Mouse (Mus musculus) neural tube, embryonic 12.5 days (tissue): ENCODE results near the gene Dapp1. TPM values are rescaled to one million over a fixed set of nuclear protein-coding genes. Genes with fewer than 3 reads are reported as not detected.

ENCODE experiments used
- ATAC-seq: fragments of 200-750 bp; cut with Nextera tagmentation; 2 replicates; pipeline ENCODE4 v1.8.0; 2017; ENCODE audit warnings: low read depth, mild to moderate bottlenecking, moderate TSS enrichment, moderate library complexity; ENCODE audit not compliant: low FRiP score
- H3K27ac ChIP-seq: fragments of 300-500 bp; sonication (generic); 2 replicates; pipeline ENCODE4 v1.5.1; 2016
- H3K27me3 ChIP-seq: fragments of 300-500 bp; sonication (generic); replicated peaks from 2 replicates; pipeline ENCODE4 v1.6.1; 2016; ENCODE audit warnings: mild to moderate bottlenecking
- H3K36me3 ChIP-seq: fragments of 300-500 bp; sonication (generic); 2 replicates; pipeline ENCODE4 v1.6.1; 2016; ENCODE audit warnings: mild to moderate bottlenecking
- H3K4me1 ChIP-seq: fragments of 300-500 bp; sonication (generic); 2 replicates; pipeline ENCODE4 v1.6.1; 2016
- H3K4me2 ChIP-seq: fragments of 300-500 bp; sonication (generic); replicated peaks from 2 replicates; pipeline ENCODE4 v1.6.1; 2016; ENCODE audit warnings: mild to moderate bottlenecking
- H3K4me3 ChIP-seq: fragments of 300-500 bp; sonication (generic); 2 replicates; pipeline ENCODE4 v1.5.1; 2016
- H3K9ac ChIP-seq: fragments of 300-500 bp; sonication (generic); 2 replicates; pipeline ENCODE4 v1.6.1; 2016; ENCODE audit warnings: mild to moderate bottlenecking
- H3K9me3 ChIP-seq: fragments of 300-500 bp; sonication (generic); 2 replicates; pipeline ENCODE4 v1.6.1; 2016; ENCODE audit warnings: mild to moderate bottlenecking
- WGBS: fragments of 180-500 bp; shearing (Covaris S2); methylation state at CpG from one replicate; pipeline ENCODE4 v1.1.7; 2016; 5-methylcytosine and 5-hydroxymethylcytosine counted together
- polyA plus RNA-seq: library from polyadenylated mRNA; unstranded; fragments of >200 nt; fragmentation: Nextera tagmentation; extraction: Ambion mirVana; gene quantifications from 2 replicates; pipeline ENCODE4 v1.2.1, GENCODE M21; 2016

The Dapp1 gene
- polyA plus RNA-seq, 1 experiment from 2014 or later = 2.2 TPM

DNA sequence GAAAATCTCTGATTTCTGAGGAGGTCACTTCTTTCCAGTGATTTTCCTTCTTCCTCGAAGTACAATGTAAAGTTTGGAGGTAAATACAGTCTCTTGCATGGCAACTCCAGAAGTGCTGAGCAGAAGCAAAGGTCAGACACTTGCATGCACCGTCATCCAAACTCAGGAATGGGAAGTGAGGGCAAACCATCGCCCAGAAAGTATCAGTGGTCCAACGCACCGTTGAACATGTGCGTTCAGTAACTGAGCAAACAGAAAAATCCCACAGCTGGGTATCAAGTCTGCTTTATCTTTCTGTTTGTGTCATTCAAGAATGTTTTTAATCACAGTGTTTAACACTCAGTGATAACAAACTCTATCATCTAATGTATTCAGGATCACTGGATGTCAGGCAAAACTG, 21.2 kb upstream of the Dapp1 start:
- Histone ChIP-seq H3K27ac (no peak overlapping the region), H3K4me1 (no peaks in the 10 kb centered on the region), H3K9me3 (no peaks in the 10 kb centered on the region), H3K36me3 (no peaks in the 10 kb centered on the region), H3K27me3 (no peaks in the 10 kb centered on the region), H3K4me3 (no peak overlapping the region), H3K4me2 (no peak overlapping the region), H3K9ac (no peak overlapping the region)
- ATAC-seq = no peak
- WGBS = 84% methylated on average over 6 of the region's 6 CpGs

DNA sequence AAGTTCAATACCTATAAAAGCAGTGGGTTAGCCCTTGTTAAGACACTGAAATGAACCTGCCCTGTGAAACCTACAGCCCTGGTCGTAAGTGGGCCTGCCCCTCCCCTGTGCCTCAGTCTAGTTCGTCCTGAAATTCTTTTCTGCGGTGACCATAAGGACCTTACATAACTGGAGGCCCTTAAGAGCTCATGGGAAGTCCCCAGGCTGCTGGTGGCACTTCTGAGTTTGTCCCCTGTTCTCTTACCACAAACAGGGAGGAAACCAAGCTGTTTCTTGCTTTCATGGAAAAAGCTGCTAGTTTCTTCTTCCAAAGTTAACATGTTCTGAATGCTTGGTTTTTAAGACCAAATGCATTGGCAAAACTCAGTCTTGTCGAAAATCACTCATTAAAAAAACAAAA, 20.5 kb upstream of the Dapp1 start:
- Histone ChIP-seq H3K4me2 (no peak overlapping the region), H3K27me3 (no peaks in the 10 kb centered on the region), H3K27ac (no peak overlapping the region), H3K36me3 (no peaks in the 10 kb centered on the region), H3K9ac (no peak overlapping the region), H3K4me1 (no peaks in the 10 kb centered on the region), H3K4me3 (no peak overlapping the region), H3K9me3 (no peaks in the 10 kb centered on the region)
- ATAC-seq = no peak
- WGBS = 75% methylated on average over 4 of the region's 4 CpGs

DNA sequence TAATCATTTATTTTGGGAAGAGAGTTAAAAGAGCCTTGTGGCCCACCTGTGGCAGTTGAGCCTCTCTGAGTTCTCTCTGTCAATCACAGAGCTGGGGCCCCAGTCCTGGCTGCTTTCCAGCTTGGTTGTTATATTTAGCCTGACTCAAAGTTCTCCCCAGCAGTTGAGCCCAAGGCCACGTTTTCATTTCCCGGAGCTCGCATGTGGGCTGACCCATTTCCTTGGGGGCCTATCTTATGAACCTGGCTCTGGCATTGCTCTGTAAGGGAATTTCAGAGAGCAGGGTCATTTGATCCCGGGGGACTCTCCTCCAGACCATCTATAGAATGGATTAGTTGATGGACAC, 19.4 kb upstream of the Dapp1 start:
- WGBS = 78% methylated on average over 4 of the region's 4 CpGs

DNA sequence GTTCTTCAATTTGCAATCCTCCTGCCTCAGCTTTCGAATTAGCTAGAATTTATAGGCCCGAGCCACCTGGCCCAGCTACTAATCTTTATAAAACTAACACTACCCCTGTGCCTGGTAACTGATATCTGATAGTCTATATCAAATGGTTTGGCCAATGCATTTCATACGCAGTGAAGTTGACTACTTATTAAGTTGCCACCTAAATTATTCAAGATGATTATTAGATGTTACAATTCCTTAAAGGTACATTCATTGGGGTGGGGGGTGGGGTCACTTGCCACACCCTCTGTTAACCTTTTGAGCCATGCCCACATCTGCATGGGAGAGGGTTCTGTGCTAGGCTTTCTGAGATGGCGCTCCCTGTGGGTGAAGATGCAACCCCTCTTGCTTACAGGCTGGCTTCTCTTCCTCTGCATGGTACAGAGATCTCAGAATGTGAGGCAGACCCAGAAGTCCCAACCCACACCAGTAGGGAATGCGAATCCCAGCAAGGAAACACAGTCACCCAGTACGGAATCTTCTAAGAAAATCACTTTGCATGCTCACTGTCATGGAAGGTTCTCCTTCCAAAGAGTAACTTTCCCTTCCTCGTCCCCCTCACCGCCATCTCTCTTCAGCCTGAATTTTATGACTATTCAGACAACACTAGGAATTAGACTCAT, 18.8 kb upstream of the Dapp1 start:
- ATAC-seq = no peak
- Histone ChIP-seq H3K9ac (no peak overlapping the region), H3K4me2 (no peak overlapping the region), H3K27ac (no peak overlapping the region), H3K4me3 (no peak overlapping the region), H3K9me3 (no peaks in the 10 kb centered on the region), H3K27me3 (no peaks in the 10 kb centered on the region), H3K36me3 (no peaks in the 10 kb centered on the region), H3K4me1 (no peaks in the 10 kb centered on the region)
- 90% methylated on average over 8 of the region's 8 CpGs for WGBS

More for the DNA sequence above, 19.4 kb upstream of the Dapp1 start:
- no peak for ATAC-seq
- H3K36me3 ChIP-seq = no peaks in the 10 kb centered on the region
- no peak overlapping the region for H3K9ac ChIP-seq
- H3K9me3 ChIP-seq = no peaks in the 10 kb centered on the region
- H3K27me3 ChIP-seq = no peaks in the 10 kb centered on the region
- no peak overlapping the region for H3K27ac ChIP-seq
- H3K4me3 ChIP-seq = no peak overlapping the region
- no peak overlapping the region for H3K4me2 ChIP-seq
- H3K4me1 ChIP-seq = no peaks in the 10 kb centered on the region

DNA sequence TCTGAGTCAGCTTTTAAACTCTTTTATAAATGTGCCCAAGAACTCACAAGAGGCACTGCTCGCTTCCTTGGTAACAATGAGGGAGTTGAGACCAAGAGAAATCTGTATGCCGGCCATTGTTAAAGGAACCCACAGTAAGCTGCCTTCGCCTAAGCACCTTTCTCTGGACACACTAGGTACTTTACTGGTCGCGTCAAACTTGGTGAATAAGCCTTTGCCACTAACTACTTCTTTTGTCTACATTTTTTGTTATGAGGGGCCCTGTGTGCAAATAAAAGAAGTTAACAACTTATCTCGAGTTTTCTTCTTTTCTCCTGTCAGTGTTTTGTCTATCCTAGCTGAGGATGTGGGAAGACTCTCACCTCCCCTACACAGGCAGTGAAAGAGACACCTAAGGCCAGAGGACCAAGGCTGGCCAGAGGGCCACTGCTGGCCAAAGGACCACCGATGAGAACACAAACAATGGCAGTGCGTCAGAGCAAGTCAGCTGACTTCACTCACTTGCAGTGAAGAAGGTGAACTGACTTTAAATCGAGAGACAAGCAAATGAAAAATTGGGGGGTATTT, 18.0 kb upstream of the Dapp1 start:
- ATAC-seq = no peak
- H3K4me3 ChIP-seq = no peak overlapping the region
- H3K4me2 ChIP-seq = no peak overlapping the region
- H3K27me3 ChIP-seq = no peaks in the 10 kb centered on the region
- no peak overlapping the region for H3K9ac ChIP-seq
- WGBS = 60% methylated on average over 9 of the region's 9 CpGs
- H3K27ac ChIP-seq = no peak overlapping the region
- H3K4me1 ChIP-seq = no peaks in the 10 kb centered on the region
- H3K36me3 ChIP-seq = no peaks in the 10 kb centered on the region
- no peaks in the 10 kb centered on the region for H3K9me3 ChIP-seq

DNA sequence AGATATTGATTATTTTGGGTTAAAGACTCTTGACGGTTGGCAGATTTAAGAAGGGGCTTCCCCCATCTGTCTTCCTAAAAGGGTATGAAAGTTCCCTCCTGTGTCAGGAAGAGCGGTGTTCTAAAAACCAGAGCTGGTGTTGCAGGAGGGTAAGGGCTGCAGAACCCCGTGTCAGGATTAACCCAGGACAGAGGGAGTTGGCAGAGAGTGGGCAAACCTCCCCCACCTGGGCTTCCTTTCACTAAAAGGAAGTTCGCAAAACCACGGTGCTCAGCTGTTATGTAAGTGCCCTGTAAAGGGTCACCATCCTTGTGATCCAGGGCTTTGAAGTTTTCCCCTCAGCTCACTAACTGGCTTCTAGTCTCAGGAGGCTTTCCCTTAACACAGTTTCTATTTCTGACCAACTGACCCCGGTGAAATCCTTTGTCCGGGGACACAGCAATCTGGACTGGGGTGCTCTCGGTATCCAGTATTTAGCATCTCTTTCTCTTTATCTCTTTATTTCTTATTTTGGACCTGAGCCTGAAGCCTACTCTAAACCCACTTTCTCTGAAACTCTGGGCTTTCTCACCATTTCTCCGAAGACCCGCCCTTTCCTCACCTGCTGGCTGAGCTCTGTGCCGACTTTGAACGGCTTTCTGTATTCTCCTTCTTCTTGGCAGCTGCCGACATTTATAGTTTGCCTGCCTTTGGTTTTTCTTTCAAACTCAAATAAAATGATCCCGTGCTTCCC, 17.3 kb upstream of the Dapp1 start:
- 72% methylated on average over 14 of the region's 14 CpGs for WGBS
- Histone ChIP-seq H3K36me3 (no peaks in the 10 kb centered on the region), H3K4me1 (no peaks in the 10 kb centered on the region), H3K27ac (no peak overlapping the region), H3K4me3 (no peak overlapping the region), H3K4me2 (no peak overlapping the region), H3K9ac (no peak overlapping the region), H3K27me3 (no peaks in the 10 kb centered on the region), H3K9me3 (no peaks in the 10 kb centered on the region)
- no peak for ATAC-seq

DNA sequence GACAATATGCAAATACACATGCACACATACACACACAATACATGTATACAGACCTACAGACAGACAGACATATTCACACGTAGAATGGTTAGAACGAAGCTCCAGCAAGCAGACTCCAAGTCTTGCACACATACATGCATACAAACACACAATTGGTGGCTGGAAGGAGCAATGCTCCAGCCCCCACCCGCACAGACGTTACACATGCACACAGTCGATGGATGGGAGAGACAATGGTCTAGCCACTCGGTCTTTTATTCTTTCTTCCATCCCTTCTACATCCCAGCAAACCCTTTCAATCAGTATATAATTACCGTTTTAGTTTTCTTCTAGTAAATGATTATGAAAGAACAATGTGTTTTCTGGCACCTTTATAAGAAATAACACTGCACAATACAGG, 14.1 kb upstream of the Dapp1 start:
- WGBS = 78% methylated on average over 7 of the region's 7 CpGs
- ATAC-seq = no peak
- no peaks in the 10 kb centered on the region for H3K27me3 ChIP-seq

DNA sequence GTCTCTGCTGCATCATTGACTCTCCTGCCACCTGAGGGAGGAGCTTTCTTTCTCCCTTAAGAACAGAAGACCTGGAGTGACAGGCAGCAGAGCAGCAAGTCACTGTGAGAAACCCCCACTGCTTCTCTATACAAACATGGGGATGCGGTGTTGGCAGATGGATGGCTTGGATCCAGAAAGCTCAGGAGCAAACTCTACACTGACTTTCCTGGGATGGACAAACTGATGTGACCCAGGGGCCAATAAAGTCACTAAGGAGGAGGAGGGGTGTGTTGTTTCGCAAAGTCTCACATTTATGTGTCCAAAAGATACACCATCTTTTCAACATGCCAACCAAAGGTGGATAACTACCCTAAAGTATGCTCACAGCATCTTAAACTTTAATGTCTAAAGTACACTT, 12.9 kb upstream of the Dapp1 start:
- WGBS = 83% methylated on average over 2 of the region's 2 CpGs
- H3K36me3 ChIP-seq = no peaks in the 10 kb centered on the region
- no peaks in the 10 kb centered on the region for H3K4me1 ChIP-seq
- H3K27ac ChIP-seq = no peak overlapping the region
- no peak for ATAC-seq
- H3K4me2 ChIP-seq = no peak overlapping the region
- no peak overlapping the region for H3K9ac ChIP-seq
- no peak overlapping the region for H3K4me3 ChIP-seq
- no peaks in the 10 kb centered on the region for H3K27me3 ChIP-seq
- no peaks in the 10 kb centered on the region for H3K9me3 ChIP-seq

More for the DNA sequence above, 14.1 kb upstream of the Dapp1 start:
- Histone ChIP-seq H3K27ac (no peak overlapping the region), H3K4me2 (no peak overlapping the region), H3K4me1 (no peaks in the 10 kb centered on the region), H3K9me3 (no peaks in the 10 kb centered on the region), H3K9ac (no peak overlapping the region), H3K36me3 (no peaks in the 10 kb centered on the region), H3K4me3 (no peak overlapping the region)

DNA sequence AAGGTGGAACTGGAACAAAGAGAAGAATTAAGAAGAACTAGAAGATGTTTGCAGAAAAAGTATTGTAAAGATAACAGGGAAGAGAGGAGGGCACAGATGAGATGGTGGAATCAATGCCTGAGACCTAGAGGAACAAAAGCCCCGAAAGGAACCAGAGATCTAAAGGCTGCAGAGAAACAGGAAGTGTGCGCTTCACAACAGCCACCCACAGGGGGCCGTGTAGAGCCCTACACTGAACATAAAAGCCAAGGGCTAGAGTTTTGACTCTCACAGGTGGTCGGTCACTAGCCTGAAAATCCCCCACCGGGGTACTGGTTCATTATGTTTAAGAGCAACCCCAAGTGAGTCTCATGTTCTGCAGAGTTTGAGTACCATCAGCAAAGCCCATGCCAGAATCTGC, 11.0 kb upstream of the Dapp1 start:
- Histone ChIP-seq H3K9me3 (no peaks in the 10 kb centered on the region), H3K9ac (no peak overlapping the region), H3K36me3 (no peaks in the 10 kb centered on the region), H3K27ac (no peak overlapping the region), H3K4me2 (no peak overlapping the region), H3K4me3 (no peak overlapping the region), H3K27me3 (no peaks in the 10 kb centered on the region), H3K4me1 (no peaks in the 10 kb centered on the region)
- ATAC-seq = no peak
- 79% methylated on average over 5 of the region's 5 CpGs for WGBS

DNA sequence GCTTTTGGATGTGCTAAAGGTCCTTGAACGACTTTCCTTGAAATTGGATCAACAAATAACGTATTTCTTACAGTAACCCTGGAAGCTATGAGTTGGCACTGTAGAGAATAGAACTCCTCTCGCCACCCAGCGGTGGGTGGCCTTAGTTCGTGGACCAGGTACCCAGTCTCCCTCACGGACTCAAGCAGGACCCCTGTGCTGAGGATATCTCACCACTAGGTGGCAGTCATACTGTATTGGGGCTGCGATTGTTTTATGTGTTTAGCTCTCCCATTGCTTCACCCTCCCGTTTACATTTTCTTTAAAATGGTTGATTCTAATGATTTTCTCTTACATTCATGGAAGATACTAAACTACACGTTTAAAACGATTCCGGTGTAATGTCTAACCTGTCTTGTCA, 9.8 kb upstream of the Dapp1 start:
- WGBS = 19% methylated on average over 11 of the region's 11 CpGs
- peak; percentile 86 for ATAC-seq
- H3K9me3 ChIP-seq = no peaks in the 10 kb centered on the region
- H3K4me3 ChIP-seq = no peak overlapping the region
- H3K4me2 ChIP-seq = no peak overlapping the region
- no peaks in the 10 kb centered on the region for H3K4me1 ChIP-seq
- no peak overlapping the region for H3K9ac ChIP-seq
- H3K36me3 ChIP-seq = no peaks in the 10 kb centered on the region
- no peaks in the 10 kb centered on the region for H3K27me3 ChIP-seq
- no peak overlapping the region for H3K27ac ChIP-seq

DNA sequence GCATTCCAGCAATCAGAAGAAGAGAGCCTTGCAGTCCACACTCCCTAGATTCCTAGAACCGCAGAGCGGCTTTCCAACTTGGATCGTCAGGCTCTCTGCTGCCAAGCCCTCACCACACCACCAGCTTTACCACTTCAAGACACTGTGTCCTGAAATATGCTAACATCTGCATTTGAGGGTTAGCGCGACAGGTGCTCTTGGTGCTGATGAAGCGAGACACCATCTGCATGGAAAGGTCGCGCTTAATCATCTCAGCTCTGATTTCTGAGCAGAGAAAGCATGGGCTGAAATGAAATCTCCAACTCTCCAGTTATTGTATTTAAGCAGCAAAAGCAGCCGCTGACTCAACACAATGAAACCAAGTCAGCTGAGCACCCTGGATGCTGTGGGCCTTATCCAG, 8.1 kb upstream of the Dapp1 start:
- no peaks in the 10 kb centered on the region for H3K36me3 ChIP-seq
- no peak overlapping the region for H3K27ac ChIP-seq
- 94% methylated on average over 9 of the region's 9 CpGs for WGBS

DNA sequence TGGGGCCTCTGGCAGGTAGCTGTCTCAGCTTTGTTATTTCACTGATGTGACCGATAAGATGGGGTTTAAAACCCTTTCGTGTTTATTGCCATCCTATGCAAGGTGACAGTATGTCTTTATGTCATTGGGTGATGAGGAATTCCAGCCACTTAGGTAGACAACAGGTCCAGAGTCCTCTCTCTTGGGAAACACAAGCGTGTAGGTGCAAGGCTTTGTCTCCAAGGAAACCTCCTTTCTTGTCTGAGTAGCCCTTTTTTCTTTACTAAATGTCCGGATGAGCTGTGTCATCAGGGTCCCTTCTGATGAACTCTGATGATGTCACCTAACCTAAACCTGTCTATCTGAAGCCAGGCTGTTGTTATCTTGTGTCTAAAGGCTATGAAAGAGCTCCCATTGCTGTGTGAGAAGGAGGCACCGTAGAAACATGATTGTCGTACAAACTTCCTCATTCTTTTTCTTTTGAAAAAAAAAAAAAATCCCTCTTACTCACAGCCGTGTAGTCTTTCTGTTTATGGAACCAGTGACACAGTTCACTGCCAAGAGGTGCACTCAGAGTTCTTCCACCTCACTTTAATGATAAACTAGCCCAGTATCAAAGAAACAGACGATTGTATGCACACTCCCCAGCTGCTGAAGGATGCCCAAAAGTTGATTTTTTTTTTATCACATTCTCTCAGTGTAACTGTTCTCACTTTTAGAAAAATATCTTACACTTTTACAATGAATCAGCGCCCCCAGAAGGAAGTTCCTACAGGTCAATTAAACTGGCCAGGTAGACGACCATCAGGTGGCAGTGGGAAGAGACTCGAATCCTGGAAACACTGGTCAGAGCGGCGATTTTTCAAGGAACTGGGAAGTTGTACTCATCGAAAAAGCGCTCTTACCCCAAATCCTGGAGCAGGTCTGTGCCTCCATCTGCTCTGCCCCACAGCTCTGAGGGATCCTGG, 637 bp downstream of the Dapp1 start:
- Histone ChIP-seq H3K4me1 (peaks cover 11% of the 10 kb centered on the region), H3K36me3 (no peaks in the 10 kb centered on the region), H3K4me3 (no peak overlapping the region), H3K9me3 (no peaks in the 10 kb centered on the region), H3K27me3 (no peaks in the 10 kb centered on the region), H3K27ac (no peak overlapping the region), H3K4me2 (peak overlapping the region; percentile 50), H3K9ac (no peak overlapping the region)
- no peak for ATAC-seq
- WGBS = 44% methylated on average over 15 of the region's 15 CpGs

More for the DNA sequence above, 8.1 kb upstream of the Dapp1 start:
- Histone ChIP-seq H3K4me3 (no peak overlapping the region), H3K27me3 (no peaks in the 10 kb centered on the region), H3K4me1 (no peaks in the 10 kb centered on the region), H3K4me2 (no peak overlapping the region), H3K9me3 (no peaks in the 10 kb centered on the region), H3K9ac (no peak overlapping the region)
- ATAC-seq = no peak
